Mouse (Mus musculus) testis, adult 2 months (tissue): ENCODE measurements around the gene Lrrc8d. TPM values are rescaled to one million over a fixed set of nuclear protein-coding genes. Genes with fewer than 3 reads are reported as not detected.

Source experiments
- H3K27ac ChIP-seq: fragments of 200-500 bp; 2 replicates; pipeline ENCODE4 v1.5.1; 2012; ENCODE audit warnings: low read depth, low read length; ENCODE audit not compliant: control insufficient read depth, insufficient read depth
- H3K27me3 ChIP-seq: fragments of 200-500 bp; 2 replicates; pipeline ENCODE4 v1.6.1; 2012; ENCODE audit warnings: mild to moderate bottlenecking, low read length, moderate library complexity; ENCODE audit not compliant: control insufficient read depth, insufficient read depth
- H3K36me3 ChIP-seq: fragments of 200-500 bp; 2 replicates; pipeline ENCODE4 v1.6.1; 2012; ENCODE audit warnings: mild to moderate bottlenecking, low read length; ENCODE audit not compliant: control insufficient read depth, insufficient read depth
- H3K4me1 ChIP-seq: fragments of 200-500 bp; 2 replicates; pipeline ENCODE4 v1.6.1; 2012; ENCODE audit warnings: low read length; ENCODE audit not compliant: control insufficient read depth, insufficient read depth
- H3K4me3 ChIP-seq: fragments of 200-500 bp; 2 replicates; pipeline ENCODE4 v1.5.1; 2012; ENCODE audit warnings: low read depth, mild to moderate bottlenecking, low read length, moderate library complexity, mixed read lengths; ENCODE audit not compliant: control insufficient read depth
- CTCF ChIP-seq: fragments of 200-500 bp; IDR thresholded peaks from 2 replicates; pipeline ENCODE4 v1.5.1; 2012; ENCODE audit warnings: low read depth, mild to moderate bottlenecking, inconsistent platforms, low read length, moderate library complexity; ENCODE audit not compliant: control insufficient read depth, insufficient read depth, insufficient replicate concordance
- POLR2A ChIP-seq: fragments of 200-500 bp; IDR thresholded peaks from 2 replicates; pipeline ENCODE4 v1.6.1; 2012; ENCODE audit warnings: low read depth, mild to moderate bottlenecking, inconsistent platforms, low read length, moderate library complexity; ENCODE audit not compliant: control insufficient read depth
- polyA plus RNA-seq: library from polyadenylated mRNA; depleted of rRNA; stranded (reverse); fragments of >200 nt; gene quantifications from 2 replicates; pipeline ENCODE4 v1.2.3, GENCODE M21; 2012

Gene Lrrc8d
- polyA plus RNA-seq, 1 experiment: 4.8 TPM

GRCm38 (mm10) chr5:105666930-105667329 lies 32.8 kb upstream of the Lrrc8d start:
- H3K4me3 ChIP-seq: no peak overlapping the region
- no peaks in the 10 kb centered on the region for H3K36me3 ChIP-seq
- no peak for TF ChIP-seq CTCF
- no peak for TF ChIP-seq POLR2A
- H3K4me1 ChIP-seq: peaks cover 2% of the 10 kb centered on the region; the same call in 1 of the 2 replicates
- H3K27me3 ChIP-seq: no peaks in the 10 kb centered on the region
- no peak overlapping the region for H3K27ac ChIP-seq

GRCm38 (mm10) chr5:105667411-105667810 lies 32.4 kb upstream of the Lrrc8d start:
- TF ChIP-seq CTCF (no peak), POLR2A (no peak)
- Histone ChIP-seq H3K4me3 (no peak overlapping the region), H3K27ac (no peak overlapping the region)

GRCm38 (mm10) chr5:105669086-105669485 lies 30.7 kb upstream of the Lrrc8d start:
- Histone ChIP-seq H3K4me1 (peaks cover 2% of the 10 kb centered on the region; the same call in 1 of the 2 replicates), H3K4me3 (no peak overlapping the region), H3K36me3 (no peaks in the 10 kb centered on the region), H3K27ac (no peak overlapping the region), H3K27me3 (no peaks in the 10 kb centered on the region)
- TF ChIP-seq CTCF (no peak), POLR2A (no peak)

More at GRCm38 (mm10) chr5:105667411-105667810, 32.4 kb upstream of the Lrrc8d start:
- H3K27me3 ChIP-seq: no peaks in the 10 kb centered on the region
- H3K4me1 ChIP-seq: peaks cover 2% of the 10 kb centered on the region; the same call in 1 of the 2 replicates
- no peaks in the 10 kb centered on the region for H3K36me3 ChIP-seq

- Histone ChIP-seq H3K4me3 (no peak overlapping the region), H3K27ac (no peak overlapping the region), H3K36me3 (no peaks in the 10 kb centered on the region), H3K27me3 (no peaks in the 10 kb centered on the region), H3K4me1 (peaks cover 2% of the 10 kb centered on the region; the same call in 1 of the 2 replicates)
- TF ChIP-seq CTCF (no peak), POLR2A (no peak)
These were observed 30.0 kb upstream of the Lrrc8d start for GRCm38 (mm10) chr5:105669508-105670353.

GRCm38 (mm10) chr5:105672332-105672731 lies 27.4 kb upstream of the Lrrc8d start:
- H3K4me3 ChIP-seq: peak overlapping the region; percentile 56
- no peaks in the 10 kb centered on the region for H3K36me3 ChIP-seq
- peaks cover 2% of the 10 kb centered on the region; the same call in 1 of the 2 replicates for H3K4me1 ChIP-seq
- no peak overlapping the region for H3K27ac ChIP-seq
- H3K27me3 ChIP-seq: no peaks in the 10 kb centered on the region
- TF ChIP-seq POLR2A (no peak), CTCF (no peak)

GRCm38 (mm10) chr5:105675511-105675910 lies 24.3 kb upstream of the Lrrc8d start:
- Histone ChIP-seq H3K36me3 (no peaks in the 10 kb centered on the region), H3K27me3 (no peaks in the 10 kb centered on the region), H3K27ac (no peak overlapping the region), H3K4me1 (peaks cover 2% of the 10 kb centered on the region; the same call in 1 of the 2 replicates), H3K4me3 (no peak overlapping the region)
- TF ChIP-seq CTCF (no peak), POLR2A (no peak)

- Histone ChIP-seq H3K27me3 (no peaks in the 10 kb centered on the region), H3K4me1 (no peaks in the 10 kb centered on the region), H3K27ac (no peak overlapping the region), H3K4me3 (no peak overlapping the region), H3K36me3 (no peaks in the 10 kb centered on the region)
- TF ChIP-seq CTCF: no peak
- TF ChIP-seq POLR2A: no peak
These were observed 22.7 kb upstream of the Lrrc8d start for GRCm38 (mm10) chr5:105677071-105677470.

GRCm38 (mm10) chr5:105678243-105678642 lies 21.5 kb upstream of the Lrrc8d start:
- Histone ChIP-seq H3K4me1 (no peaks in the 10 kb centered on the region), H3K27me3 (no peaks in the 10 kb centered on the region), H3K4me3 (no peak overlapping the region), H3K36me3 (no peaks in the 10 kb centered on the region), H3K27ac (no peak overlapping the region)
- TF ChIP-seq POLR2A (no peak), CTCF (no peak)
